Mouse (Mus musculus) C2C12 (cell line): Measurements from ENCODE around the gene Rrp36.

Source experiments
- CEBPB ChIP-seq: IDR thresholded peaks from one replicate; pipeline ENCODE4 v1.6.1; 2011; ENCODE audit warnings: low read depth, mild to moderate bottlenecking, control low read depth, moderate library complexity
- CTCF ChIP-seq: IDR thresholded peaks from one replicate; pipeline ENCODE4 v1.5.1; 2011; ENCODE audit not compliant: control insufficient read depth, insufficient read depth, insufficient read length
- MAX ChIP-seq: IDR thresholded peaks from one replicate; pipeline ENCODE4 v1.6.1; 2011; ENCODE audit warnings: mild to moderate bottlenecking, control low read depth
- MYOG ChIP-seq: IDR thresholded peaks from one replicate; pipeline ENCODE4 v1.6.1; 2011; ENCODE audit not compliant: control insufficient read depth, insufficient read length; ENCODE audit errors: extremely low read depth
- USF1 ChIP-seq: IDR thresholded peaks from one replicate; pipeline ENCODE4 v1.6.1; 2011; ENCODE audit warnings: low read depth, mild to moderate bottlenecking, control low read depth, moderate library complexity

- TF ChIP-seq CTCF (no peak), USF1 (no peak), MAX (no peak), CEBPB (no peak), MYOG (no peak)
Measured at GRCm38 (mm10) chr17:46623819-46624557, 50.2 kb downstream of the Rrp36 start.
